Mouse (Mus musculus) kidney, adult 2 months (tissue): Measurements from ENCODE around the gene Cxcl17. TPM values are rescaled to one million over a fixed set of nuclear protein-coding genes. Genes with fewer than 3 reads are reported as not detected.

Experiments used
- DNase-seq: peaks from one replicate; pipeline ENCODE4 v3.0.0; 2021
- H3K27ac ChIP-seq: fragments of 200-500 bp; 2 replicates; pipeline ENCODE4 v1.5.1; 2012; ENCODE audit warnings: low read depth, low read length, control low read depth, inconsistent platforms; ENCODE audit not compliant: insufficient read depth
- H3K27me3 ChIP-seq: fragments of 200-500 bp; replicated peaks from 2 replicates; pipeline ENCODE4 v1.6.1; 2012; ENCODE audit warnings: mild to moderate bottlenecking, moderate library complexity, low read length, inconsistent platforms; ENCODE audit not compliant: control insufficient read depth, insufficient read depth
- H3K36me3 ChIP-seq: fragments of 200-500 bp; 2 replicates; pipeline ENCODE4 v1.6.1; 2012; ENCODE audit warnings: mild to moderate bottlenecking, moderate library complexity, low read length, inconsistent platforms; ENCODE audit not compliant: control insufficient read depth, insufficient read depth
- H3K4me1 ChIP-seq: fragments of 200-500 bp; 2 replicates; pipeline ENCODE4 v1.6.1; 2011; ENCODE audit warnings: low read length; ENCODE audit not compliant: control insufficient read depth, insufficient read depth
- H3K4me3 ChIP-seq: fragments of 200-500 bp; 2 replicates; pipeline ENCODE4 v1.5.1; 2011; ENCODE audit warnings: mild to moderate bottlenecking, low read depth, low read length, control low read depth; ENCODE audit not compliant: insufficient read depth
- CTCF ChIP-seq: fragments of 200-500 bp; conservative IDR thresholded peaks from 2 replicates; pipeline ENCODE4 v1.5.1; 2011; ENCODE audit warnings: low read depth, mild to moderate bottlenecking, control low read depth, low read length, moderate library complexity, mixed read lengths; ENCODE audit not compliant: insufficient read depth, insufficient read length
- POLR2A ChIP-seq: fragments of 200-500 bp; IDR thresholded peaks from one replicate; pipeline ENCODE4 v1.6.1; 2011; ENCODE audit warnings: low read depth, low read length, control low read depth
- WGBS: fragments of 180-500 bp; shearing (Covaris S2); methylation state at CpG from one replicate; pipeline ENCODE4 v1.1.7; 2018; 5-methylcytosine and 5-hydroxymethylcytosine counted together
- polyA plus RNA-seq: library from polyadenylated mRNA; depleted of rRNA; stranded (reverse); fragments of >200 nt; gene quantifications from 2 replicates; pipeline ENCODE4 v1.2.3, GENCODE M21; 2012

Cxcl17 gene
- polyA plus RNA-seq, 1 experiment, result 0.11 TPM

DNA sequence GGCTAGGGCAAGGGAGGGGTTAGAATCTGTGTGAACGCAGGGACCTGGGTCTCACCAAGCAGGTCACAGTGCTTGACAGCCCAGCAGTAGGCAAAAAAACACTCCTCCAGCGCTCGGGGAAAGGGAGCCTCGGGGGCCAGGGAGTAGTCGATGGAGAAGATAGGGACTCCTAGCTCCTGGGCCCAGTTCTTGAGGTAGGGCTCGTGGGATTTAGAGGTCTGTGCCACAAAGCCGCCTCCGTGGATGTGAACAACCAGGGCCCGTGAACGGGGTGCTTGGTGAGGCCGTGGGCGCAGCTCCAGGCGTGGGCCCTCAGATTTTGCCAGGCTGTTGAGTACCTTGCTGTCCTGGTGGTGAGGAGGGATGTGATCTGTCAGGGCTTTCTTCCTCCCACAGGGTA, 28.4 kb downstream of the Cxcl17 start:
- H3K4me3 ChIP-seq, result no peak overlapping the region

DNA sequence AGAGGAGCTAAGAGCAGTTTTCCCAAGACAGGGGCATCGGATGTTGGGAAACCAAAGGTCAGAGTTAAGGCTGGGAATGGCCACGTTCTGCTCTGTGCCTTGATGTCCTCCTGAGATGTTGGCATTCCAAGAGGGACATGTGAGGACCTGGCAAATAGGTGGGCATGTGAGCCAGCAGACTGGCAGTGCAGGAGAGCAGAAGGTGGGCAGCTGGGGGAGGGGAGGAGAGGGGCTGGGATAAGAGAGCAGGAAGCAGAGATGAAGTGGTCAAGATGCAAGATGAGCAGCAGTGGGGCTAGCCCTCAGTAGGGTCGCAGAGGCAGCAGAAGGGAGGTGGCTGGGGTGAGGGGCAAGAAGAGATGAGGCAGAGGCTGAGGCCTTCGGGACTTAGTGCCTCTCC, 28.8 kb downstream of the Cxcl17 start:
- H3K4me1 ChIP-seq, result peaks cover 15% of the 10 kb centered on the region
- no peak overlapping the region for H3K27ac ChIP-seq
- TF ChIP-seq CTCF (no peak), POLR2A (no peak)
- H3K27me3 ChIP-seq, result no peaks in the 10 kb centered on the region
- H3K4me3 ChIP-seq, result no peak overlapping the region
- peaks cover 5% of the 10 kb centered on the region for H3K36me3 ChIP-seq
- 86% methylated on average over 4 of the region's 4 CpGs for WGBS
- DNase-seq, result no peak

More for the DNA sequence above, 28.4 kb downstream of the Cxcl17 start:
- Histone ChIP-seq H3K4me1 (peaks cover 16% of the 10 kb centered on the region), H3K27ac (no peak overlapping the region), H3K36me3 (peaks cover 5% of the 10 kb centered on the region), H3K27me3 (no peaks in the 10 kb centered on the region)
- DNase-seq, result no peak
- WGBS, result 93% methylated on average over 13 of the region's 13 CpGs
- TF ChIP-seq POLR2A (no peak), CTCF (no peak)

DNA sequence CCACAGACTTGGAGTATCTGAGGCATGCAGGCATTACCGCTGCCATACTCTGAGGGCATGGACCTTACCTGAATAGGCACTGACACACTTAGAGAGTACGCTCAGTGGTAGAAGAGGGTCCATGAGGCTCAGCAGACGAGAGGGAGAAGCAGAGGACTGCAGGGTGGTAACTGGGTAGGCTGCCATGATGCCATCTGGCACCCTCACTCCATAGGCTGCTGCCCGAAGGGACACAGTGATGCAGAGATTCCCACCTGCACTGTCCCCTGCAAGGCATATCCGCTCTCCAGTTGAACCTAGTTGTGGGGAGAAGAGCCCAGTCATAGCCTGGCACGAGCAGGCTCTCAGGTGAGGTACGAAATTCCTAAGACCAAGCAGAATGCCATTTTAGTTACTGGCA, 29.3 kb downstream of the Cxcl17 start:
- peaks cover 15% of the 10 kb centered on the region for H3K4me1 ChIP-seq
- TF ChIP-seq CTCF (no peak), POLR2A (no peak)
- peaks cover 5% of the 10 kb centered on the region for H3K36me3 ChIP-seq
- no peak overlapping the region for H3K27ac ChIP-seq
- H3K27me3 ChIP-seq, result no peaks in the 10 kb centered on the region
- H3K4me3 ChIP-seq, result no peak overlapping the region
- 94% methylated on average over 7 of the region's 7 CpGs for WGBS
- no peak for DNase-seq

DNA sequence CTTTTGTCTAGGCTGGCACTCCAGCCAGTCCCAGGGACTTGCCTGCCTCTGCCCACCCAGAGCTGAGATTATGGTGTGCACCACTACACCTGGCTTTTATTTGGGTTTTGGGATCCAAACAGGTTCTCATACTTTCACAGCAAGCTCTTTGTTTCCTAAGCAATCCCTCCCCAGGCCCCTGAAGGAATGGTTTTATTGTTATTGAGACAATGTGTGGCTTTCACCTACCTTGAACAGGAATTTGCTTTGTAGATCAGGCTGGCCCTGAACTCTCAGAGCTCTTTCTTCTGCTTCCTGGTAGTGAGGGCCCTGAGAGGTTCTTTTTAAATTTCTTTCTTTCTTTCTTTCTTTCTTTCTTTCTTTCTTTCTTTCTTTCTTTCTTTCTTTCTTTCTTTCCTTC, 30.1 kb downstream of the Cxcl17 start:
- H3K36me3 ChIP-seq, result peaks cover 5% of the 10 kb centered on the region

DNA sequence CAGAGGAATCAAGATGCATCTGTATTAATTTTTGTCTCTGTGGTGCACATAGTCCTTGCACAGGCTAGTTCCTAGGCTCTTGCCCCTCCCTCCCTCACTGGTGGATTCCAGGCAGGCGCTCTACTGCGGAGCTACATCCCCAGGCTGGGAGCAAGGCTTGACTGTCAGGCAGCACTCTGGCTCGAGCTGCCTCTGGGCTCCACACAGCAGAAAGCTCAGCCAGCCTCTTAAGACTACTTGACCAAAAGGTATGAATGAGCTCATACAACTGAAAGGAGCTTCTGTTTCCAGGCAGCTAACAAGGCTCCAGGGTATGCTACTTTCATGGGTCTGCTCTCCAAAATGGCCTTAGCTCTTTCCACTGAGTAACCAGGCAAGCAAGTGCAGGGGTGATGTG, 31.4 kb downstream of the Cxcl17 start:
- 46% methylated on average over 3 of the region's 3 CpGs for WGBS
- Histone ChIP-seq H3K4me1 (peaks cover 6% of the 10 kb centered on the region; the same call in 1 of the 2 replicates), H3K4me3 (no peak overlapping the region), H3K36me3 (peaks cover 5% of the 10 kb centered on the region), H3K27ac (no peak overlapping the region), H3K27me3 (no peaks in the 10 kb centered on the region)
- TF ChIP-seq POLR2A (no peak), CTCF (no peak)
- no peak for DNase-seq

More for the DNA sequence above, 30.1 kb downstream of the Cxcl17 start:
- H3K27ac ChIP-seq, result no peak overlapping the region
- H3K27me3 ChIP-seq, result no peaks in the 10 kb centered on the region
- peaks cover 15% of the 10 kb centered on the region for H3K4me1 ChIP-seq
- no peak for DNase-seq
- TF ChIP-seq POLR2A, result no peak
- no peak for TF ChIP-seq CTCF
- no peak overlapping the region for H3K4me3 ChIP-seq

DNA sequence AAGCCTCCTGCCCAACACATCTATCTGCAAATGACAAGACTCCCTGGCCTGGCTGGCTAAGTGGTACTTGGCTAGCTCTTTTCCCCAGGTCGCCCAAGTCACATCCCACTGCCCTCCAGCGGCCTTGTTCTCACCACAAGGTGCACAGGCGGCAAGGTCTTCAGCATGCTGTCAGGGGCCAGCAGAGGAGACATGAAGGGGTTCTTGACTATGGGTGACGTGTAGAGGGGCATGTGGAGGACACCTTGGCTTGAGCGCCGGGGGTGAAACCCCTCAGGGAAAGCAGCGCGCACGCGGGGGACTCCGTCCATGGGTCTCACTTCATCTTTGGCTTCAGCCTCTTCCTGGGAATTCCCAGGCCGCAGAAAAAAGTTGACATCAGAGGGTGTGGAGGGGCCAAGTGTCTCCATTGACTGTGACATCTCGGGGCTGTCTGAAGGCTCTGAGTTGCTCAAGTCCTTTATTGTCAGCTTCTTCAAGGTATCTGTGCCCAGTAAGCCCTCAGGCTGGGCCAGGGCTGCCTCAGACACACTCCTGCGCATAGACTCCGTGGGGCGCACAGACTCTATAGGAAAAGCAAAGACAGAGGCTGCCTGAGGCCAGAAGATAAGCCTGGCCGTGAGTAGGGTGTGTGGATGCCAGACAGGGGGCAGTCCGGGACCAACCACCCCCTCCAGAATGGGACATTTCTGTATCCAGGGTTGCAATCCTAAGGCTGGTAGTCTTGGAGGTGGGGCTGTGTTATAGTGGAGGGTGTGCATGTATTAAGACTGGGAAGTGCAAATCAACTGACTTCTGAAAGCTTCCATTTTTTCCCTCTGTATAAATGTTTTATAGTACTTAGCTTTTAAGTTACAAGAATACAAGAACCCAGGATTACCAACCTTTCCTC, 32.0 kb downstream of the Cxcl17 start:
- no peak overlapping the region for H3K4me3 ChIP-seq

DNA sequence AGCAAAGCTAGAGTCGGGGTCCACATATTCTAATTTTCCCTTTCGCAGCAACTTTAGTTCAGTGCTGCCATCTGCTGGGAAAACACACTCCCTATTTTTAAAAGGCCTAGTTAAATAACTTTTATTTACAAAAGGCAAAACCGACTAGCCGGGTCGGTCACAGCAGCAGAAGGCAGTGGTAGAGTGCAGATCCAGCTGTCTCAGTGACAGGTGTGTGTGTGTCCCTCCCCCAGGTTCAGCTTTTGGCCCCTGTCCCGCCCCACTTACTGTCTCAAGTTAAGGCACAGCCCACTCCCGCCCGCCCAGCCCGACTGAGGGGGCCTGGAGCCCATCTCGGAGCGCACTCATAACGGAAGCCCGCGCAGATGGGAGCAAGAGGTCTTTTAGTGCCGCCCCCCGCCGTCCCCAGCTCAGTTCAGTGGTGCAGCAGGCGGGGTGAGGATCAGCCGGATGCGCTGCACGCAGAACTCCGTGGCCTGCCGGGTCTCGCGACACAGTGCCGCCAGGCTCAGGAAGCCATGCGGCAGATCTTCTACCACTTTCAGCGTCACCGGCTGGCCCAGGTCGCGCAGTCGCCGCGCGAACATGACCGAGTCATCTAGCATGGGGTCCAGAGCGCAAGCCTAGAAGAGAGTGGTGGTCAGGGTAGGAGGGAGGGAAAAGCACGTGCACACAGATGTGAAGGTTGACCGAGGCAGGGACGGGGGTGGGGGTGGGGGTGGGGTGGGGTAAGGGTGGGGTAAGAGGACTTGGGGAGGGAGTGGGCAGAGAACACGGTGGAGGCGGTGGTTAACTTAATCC, 32.9 kb downstream of the Cxcl17 start:
- no peaks in the 10 kb centered on the region; the same call in 1 of the 2 replicates for H3K4me1 ChIP-seq
- peak; percentile 61 for DNase-seq
- H3K36me3 ChIP-seq, result peaks cover 2% of the 10 kb centered on the region
- H3K27ac ChIP-seq, result no peak overlapping the region
- H3K27me3 ChIP-seq, result no peaks in the 10 kb centered on the region
- TF ChIP-seq POLR2A (no peak), CTCF (peak; percentile 28; the same call in 1 of the 2 replicates)
- 26% methylated on average over 42 of the region's 42 CpGs for WGBS
- peak overlapping the region; percentile 42; the same call in 1 of the 2 replicates for H3K4me3 ChIP-seq

More for the DNA sequence above, 32.0 kb downstream of the Cxcl17 start:
- DNase-seq, result no peak
- TF ChIP-seq POLR2A (no peak), CTCF (no peak)
- H3K27me3 ChIP-seq, result no peaks in the 10 kb centered on the region
- peaks cover 5% of the 10 kb centered on the region for H3K36me3 ChIP-seq
- WGBS, result 76% methylated on average over 18 of the region's 18 CpGs
- no peak overlapping the region for H3K27ac ChIP-seq
- no peaks in the 10 kb centered on the region; the same call in 1 of the 2 replicates for H3K4me1 ChIP-seq
